Mouse (Mus musculus): Measurements from ENCODE around the gene Tlk1.

The Tlk1 gene

GRCm38 (mm10) chr2:70690195-70690594 lies 135.3 kb downstream of the Tlk1 start:
- DNase-seq (ENCODE audit: low spot score in 2 of 2) = no peak

- no peak for DNase-seq (ENCODE audit: low spot score in 2 of 2)
These were observed 137.0 kb downstream of the Tlk1 start for GRCm38 (mm10) chr2:70688454-70689078.

- no peak for DNase-seq (ENCODE audit: low spot score in 2 of 2)
These were observed 143.2 kb downstream of the Tlk1 start for GRCm38 (mm10) chr2:70682324-70682723.

GRCm38 (mm10) chr2:70673445-70674126 lies 151.9 kb downstream of the Tlk1 start:
- no peak for DNase-seq (ENCODE audit: low spot score in 2 of 2)

- no peak for DNase-seq (ENCODE audit: low spot score in 2 of 2)
These were observed 153.1 kb downstream of the Tlk1 start for GRCm38 (mm10) chr2:70672476-70672875.

GRCm38 (mm10) chr2:70669896-70670295 lies 155.6 kb downstream of the Tlk1 start:
- no peak for DNase-seq (ENCODE audit: low spot score in 2 of 2)

GRCm38 (mm10) chr2:70669241-70669640 lies 156.3 kb downstream of the Tlk1 start:
- DNase-seq (ENCODE audit: low spot score in 2 of 2) = no peak

GRCm38 (mm10) chr2:70667016-70667415 lies 158.5 kb downstream of the Tlk1 start:
- no peak for DNase-seq (ENCODE audit: low spot score in 2 of 2)

GRCm38 (mm10) chr2:70663764-70664163 lies 161.8 kb downstream of the Tlk1 start:
- DNase-seq (ENCODE audit: low spot score in 2 of 2) = peak in 1 of 2 experiments; percentile 18
